Mouse (Mus musculus): ENCODE results near the gene Ngdn. TPM values are rescaled to one million over a fixed set of nuclear protein-coding genes. Genes with fewer than 3 reads are reported as not detected.
"Not testable (repeated sequence)": the region's sequence is repeated elsewhere in the genome, so short reads cannot be mapped to it uniquely, and the experiment has no call there.

Ngdn gene
- polyA plus RNA-seq, 1 experiment from 2014 or later, result 53.8 TPM

GRCm38 (mm10) chr14:54976633-54977032 is 38.6 kb upstream of the Ngdn start, which contains the start of gene Gm17428:
Gene Gm17428 (plus strand): TSS chr14:54976933.
- H3K9ac ChIP-seq (ENCODE audit: low read length), result peak within 1 kb of the TSS; percentile 69
- H3K4me1 ChIP-seq (ENCODE audit: control insufficient read depth in 2 of 2, insufficient read depth in 2 of 2, low read length in 2 of 2), result peaks cover 5 to 10% of the 10 kb centered on the region in 2 experiments; a peak in 2 of 4 replicates
- peak within 1 kb of the TSS; percentile 46; the same call in 1 of the 2 replicates for H3K4me2 ChIP-seq (ENCODE audit: low read length)
- H3K9me3 ChIP-seq (ENCODE audit: control insufficient read depth, low read length), result no peaks in the 10 kb centered on the region
- peak within 1 kb of the TSS; percentile 60 to 82 for H3K27ac ChIP-seq (replicated peaks in 1 of 2; ENCODE audit: control insufficient read depth in 1 of 2, insufficient read depth in 1 of 2, low read depth in 2 of 2, low read length in 2 of 2)
- no peaks in the 10 kb centered on the region for H3K27me3 ChIP-seq (ENCODE audit: control insufficient read depth, insufficient read depth, low read length)
- peaks cover 87% of the 10 kb centered on the region for H3K36me3 ChIP-seq (ENCODE audit: control insufficient read depth, insufficient read depth, low read length)
- WGBS, result 41% methylated on average over 1 of the region's 1 CpGs
- H3K4me3 ChIP-seq (ENCODE audit: control insufficient read depth in 1 of 2, insufficient read depth in 1 of 2, low read depth in 1 of 2, low read length in 2 of 2), result no peak within 1 kb of the TSS
- no peak for ATAC-seq (ENCODE audit: insufficient number of reproducible peaks, insufficient read depth, low FRiP score, low read depth)

GRCm38 (mm10) chr14:54978664-54979063 is 36.6 kb upstream of the Ngdn start:
- Histone ChIP-seq H3K4me1 (ENCODE audit: control insufficient read depth in 2 of 2, insufficient read depth in 2 of 2, low read length in 2 of 2) (peaks cover 5 to 7% of the 10 kb centered on the region in 2 experiments; a peak in 2 of 4 replicates), H3K9me3 (ENCODE audit: control insufficient read depth, low read length) (no peaks in the 10 kb centered on the region), H3K36me3 (ENCODE audit: control insufficient read depth, insufficient read depth, low read length) (peaks cover 87% of the 10 kb centered on the region), H3K27ac (replicated peaks in 1 of 2; ENCODE audit: control insufficient read depth in 1 of 2, insufficient read depth in 1 of 2, low read depth in 2 of 2, low read length in 2 of 2) (peak overlapping the region; percentile 75 to 82), H3K9ac (ENCODE audit: low read length) (peak overlapping the region; percentile 69), H3K4me3 (ENCODE audit: control insufficient read depth in 1 of 2, insufficient read depth in 1 of 2, low read depth in 1 of 2, low read length in 2 of 2) (peak overlapping the region in 1 of 2 experiments; percentile 6; a peak in 2 of 4 replicates), H3K27me3 (ENCODE audit: control insufficient read depth, insufficient read depth, low read length) (no peaks in the 10 kb centered on the region), H3K4me2 (ENCODE audit: low read length) (peak overlapping the region; percentile 46)
- no peak for ATAC-seq (ENCODE audit: insufficient number of reproducible peaks, insufficient read depth, low FRiP score, low read depth)
- 60% methylated on average over 8 of the region's 8 CpGs for WGBS

GRCm38 (mm10) chr14:54981934-54982333 is 33.3 kb upstream of the Ngdn start:
- Histone ChIP-seq H3K27ac (replicated peaks in 1 of 2; ENCODE audit: control insufficient read depth in 1 of 2, insufficient read depth in 1 of 2, low read depth in 2 of 2, low read length in 2 of 2) (peak overlapping the region; percentile 78 to 100), H3K27me3 (ENCODE audit: control insufficient read depth, insufficient read depth, low read length) (no peaks in the 10 kb centered on the region), H3K9ac (ENCODE audit: low read length) (peak overlapping the region; percentile 100), H3K4me2 (ENCODE audit: low read length) (peak overlapping the region; percentile 73), H3K9me3 (ENCODE audit: control insufficient read depth, low read length) (no peaks in the 10 kb centered on the region), H3K36me3 (ENCODE audit: control insufficient read depth, insufficient read depth, low read length) (peaks cover 91% of the 10 kb centered on the region), H3K4me3 (ENCODE audit: control insufficient read depth in 1 of 2, insufficient read depth in 1 of 2, low read depth in 1 of 2, low read length in 2 of 2) (peak overlapping the region; percentile 9 to 66; a peak in 2 of 4 replicates), H3K4me1 (ENCODE audit: control insufficient read depth in 2 of 2, insufficient read depth in 2 of 2, low read length in 2 of 2) (peaks cover 5 to 6% of the 10 kb centered on the region in 2 experiments; a peak in 2 of 4 replicates)
- WGBS, result 61% methylated on average over 7 of the region's 7 CpGs
- ATAC-seq (ENCODE audit: insufficient number of reproducible peaks, insufficient read depth, low FRiP score, low read depth), result no peak

- not testable (repeated sequence) for H3K9me3 ChIP-seq (ENCODE audit: control insufficient read depth, low read length); H3K27me3 ChIP-seq (ENCODE audit: control insufficient read depth, insufficient read depth, low read length); H3K4me1 ChIP-seq (ENCODE audit: control insufficient read depth in 2 of 2, insufficient read depth in 2 of 2, low read length in 2 of 2)
- peak overlapping the region; percentile 73 for H3K4me2 ChIP-seq (ENCODE audit: low read length)
- peak; percentile 55 for ATAC-seq (ENCODE audit: insufficient number of reproducible peaks, insufficient read depth, low FRiP score, low read depth)
- WGBS, result 45% methylated on average over 9 of the region's 9 CpGs
- H3K36me3 ChIP-seq (ENCODE audit: control insufficient read depth, insufficient read depth, low read length), result peaks cover 98% of the 10 kb centered on the region
- peak overlapping the region; percentile 99 to 100 for H3K27ac ChIP-seq (replicated peaks in 1 of 2; ENCODE audit: control insufficient read depth in 1 of 2, insufficient read depth in 1 of 2, low read depth in 2 of 2, low read length in 2 of 2)
- H3K9ac ChIP-seq (ENCODE audit: low read length), result peak overlapping the region; percentile 100
- H3K4me3 ChIP-seq (ENCODE audit: control insufficient read depth in 1 of 2, insufficient read depth in 1 of 2, low read depth in 1 of 2, low read length in 2 of 2), result peak overlapping the region; percentile 62 to 66
Measured at GRCm38 (mm10) chr14:54988350-54988874, 26.8 kb upstream of the Ngdn start.

GRCm38 (mm10) chr14:54988882-54989281 is 26.4 kb upstream of the Ngdn start:
- H3K9me3 ChIP-seq (ENCODE audit: control insufficient read depth, low read length), result no peaks in the 10 kb centered on the region
- peak overlapping the region; percentile 99 to 100 for H3K27ac ChIP-seq (replicated peaks in 1 of 2; ENCODE audit: control insufficient read depth in 1 of 2, insufficient read depth in 1 of 2, low read depth in 2 of 2, low read length in 2 of 2)
- peaks cover 94% of the 10 kb centered on the region for H3K36me3 ChIP-seq (ENCODE audit: control insufficient read depth, insufficient read depth, low read length)
- peak overlapping the region; percentile 73 for H3K4me2 ChIP-seq (ENCODE audit: low read length)
- H3K4me1 ChIP-seq (ENCODE audit: control insufficient read depth in 2 of 2, insufficient read depth in 2 of 2, low read length in 2 of 2), result peaks cover 0 to 2% of the 10 kb centered on the region in 2 experiments; a peak in 1 of 4 replicates
- peak overlapping the region; percentile 62 to 66 for H3K4me3 ChIP-seq (ENCODE audit: control insufficient read depth in 1 of 2, insufficient read depth in 1 of 2, low read depth in 1 of 2, low read length in 2 of 2)
- H3K9ac ChIP-seq (ENCODE audit: low read length), result peak overlapping the region; percentile 100
- 0 out of 2 replicates have a peak, but pooled peaks cover 3% of the 10 kb centered on the region for H3K27me3 ChIP-seq (ENCODE audit: control insufficient read depth, insufficient read depth, low read length)
- 42% methylated on average over 13 of the region's 13 CpGs for WGBS
- ATAC-seq (ENCODE audit: insufficient number of reproducible peaks, insufficient read depth, low FRiP score, low read depth), result no peak; the same call in 1 of the 2 replicates

- 43% methylated on average over 8 of the region's 8 CpGs for WGBS
- Histone ChIP-seq H3K9me3 (ENCODE audit: control insufficient read depth, low read length) (no peaks in the 10 kb centered on the region), H3K27ac (replicated peaks in 1 of 2; ENCODE audit: control insufficient read depth in 1 of 2, insufficient read depth in 1 of 2, low read depth in 2 of 2, low read length in 2 of 2) (peak overlapping the region; percentile 99 to 100), H3K27me3 (ENCODE audit: control insufficient read depth, insufficient read depth, low read length) (0 out of 2 replicates have a peak, but pooled peaks cover 3% of the 10 kb centered on the region), H3K4me1 (ENCODE audit: control insufficient read depth in 2 of 2, insufficient read depth in 2 of 2, low read length in 2 of 2) (peaks cover 3 to 5% of the 10 kb centered on the region in 2 experiments; a peak in 3 of 4 replicates), H3K9ac (ENCODE audit: low read length) (peak overlapping the region; percentile 100), H3K36me3 (ENCODE audit: control insufficient read depth, insufficient read depth, low read length) (peaks cover 83% of the 10 kb centered on the region), H3K4me2 (ENCODE audit: low read length) (peak overlapping the region; percentile 73), H3K4me3 (ENCODE audit: control insufficient read depth in 1 of 2, insufficient read depth in 1 of 2, low read depth in 1 of 2, low read length in 2 of 2) (peak overlapping the region; percentile 62 to 66)
- ATAC-seq (ENCODE audit: insufficient number of reproducible peaks, insufficient read depth, low FRiP score, low read depth), result no peak
Measured at GRCm38 (mm10) chr14:54989886-54990441, 25.3 kb upstream of the Ngdn start.

- Histone ChIP-seq H3K27ac (replicated peaks in 1 of 2; ENCODE audit: control insufficient read depth in 1 of 2, insufficient read depth in 1 of 2, low read depth in 2 of 2, low read length in 2 of 2) (peak overlapping the region; percentile 99 to 100), H3K27me3 (ENCODE audit: control insufficient read depth, insufficient read depth, low read length) (0 out of 2 replicates have a peak, but pooled peaks cover 3% of the 10 kb centered on the region), H3K4me1 (ENCODE audit: control insufficient read depth in 2 of 2, insufficient read depth in 2 of 2, low read length in 2 of 2) (peaks cover 18 to 19% of the 10 kb centered on the region in 2 experiments), H3K9me3 (ENCODE audit: control insufficient read depth, low read length) (no peaks in the 10 kb centered on the region), H3K9ac (ENCODE audit: low read length) (peak overlapping the region; percentile 100), H3K4me3 (ENCODE audit: control insufficient read depth in 1 of 2, insufficient read depth in 1 of 2, low read depth in 1 of 2, low read length in 2 of 2) (peak overlapping the region; percentile 62 to 66), H3K4me2 (ENCODE audit: low read length) (peak overlapping the region; percentile 73), H3K36me3 (ENCODE audit: control insufficient read depth, insufficient read depth, low read length) (peaks cover 62% of the 10 kb centered on the region)
- WGBS, result 31% methylated on average over 10 of the region's 10 CpGs
- ATAC-seq (ENCODE audit: insufficient number of reproducible peaks, insufficient read depth, low FRiP score, low read depth), result no peak
Measured at GRCm38 (mm10) chr14:54992196-54992595, 23.1 kb upstream of the Ngdn start.
